Mouse (Mus musculus) forebrain, embryonic 10.5 days (tissue): ENCODE measurements at regions not wholly inside any gene's neighbourhood (a gene's known extent, or its start where the extent isn't known, plus 50 kb on each side); places are given as distances from the start of the nearest gene placed in this dataset.

Experiments used
- DNase-seq: peaks from one replicate; pipeline ENCODE4 v3.0.0-alpha.2; 2017; ENCODE audit warnings: low spot score; ENCODE audit errors: extremely low spot score
- H3K27ac ChIP-seq: fragments of 300-500 bp; sonication (generic); 2 replicates; pipeline ENCODE4 v1.5.1; 2016; ENCODE audit warnings: mild to moderate bottlenecking
- H3K27me3 ChIP-seq: fragments of 300-500 bp; sonication (generic); 2 replicates; pipeline ENCODE4 v1.6.1; 2016; ENCODE audit warnings: mild to moderate bottlenecking; ENCODE audit not compliant: poor library complexity, severe bottlenecking
- H3K36me3 ChIP-seq: fragments of 300-500 bp; sonication (generic); replicated peaks from 2 replicates; pipeline ENCODE4 v1.6.1; 2016; ENCODE audit warnings: mild to moderate bottlenecking, moderate library complexity
- H3K4me1 ChIP-seq: fragments of 300-500 bp; sonication (generic); 2 replicates; pipeline ENCODE4 v1.6.1; 2016
- H3K4me3 ChIP-seq: fragments of 300-500 bp; sonication (generic); 2 replicates; pipeline ENCODE4 v1.5.1; 2016; ENCODE audit warnings: mild to moderate bottlenecking, moderate library complexity
- H3K9me3 ChIP-seq: fragments of 300-500 bp; sonication (generic); 2 replicates; pipeline ENCODE4 v1.6.1; 2016; ENCODE audit warnings: mild to moderate bottlenecking, moderate library complexity
- WGBS: fragments of 180-500 bp; shearing (Covaris S2); methylation state at CpG from one replicate; pipeline ENCODE4 v1.1.7; 2016; 5-methylcytosine and 5-hydroxymethylcytosine counted together

GRCm38 (mm10) chr14:46706462-46706861, 53.9 kb upstream of the Cdkn3 start:
- H3K36me3 ChIP-seq, result no peaks in the 10 kb centered on the region

DNA sequence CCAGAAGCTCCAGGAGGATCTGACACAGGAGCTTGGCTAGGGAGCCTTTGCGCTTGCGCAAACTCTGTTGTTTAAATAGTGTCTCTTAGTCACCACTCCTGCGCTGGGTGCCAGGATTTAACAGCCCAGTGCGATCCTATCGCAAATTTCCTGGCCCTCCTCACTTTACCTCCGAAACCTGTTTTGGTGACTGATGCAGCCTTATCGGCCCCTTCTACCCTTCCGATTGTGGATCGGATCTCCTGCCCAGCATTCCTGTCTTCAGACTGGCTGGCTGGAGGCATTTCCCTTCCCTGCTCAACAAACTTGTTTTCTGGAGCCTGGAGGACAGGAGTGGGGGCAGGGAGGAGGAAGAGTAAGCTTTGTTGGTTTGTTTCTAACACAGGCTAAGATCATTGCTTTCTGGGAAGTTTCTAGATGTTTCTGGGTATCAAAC, 56.0 kb upstream of the Cdkn3 start:
- DNase-seq, result no peak
- Histone ChIP-seq H3K27me3 (peaks cover 23% of the 10 kb centered on the region; the same call in 1 of the 2 replicates), H3K4me1 (peaks cover 15% of the 10 kb centered on the region), H3K9me3 (no peaks in the 10 kb centered on the region), H3K4me3 (no peak overlapping the region), H3K36me3 (no peaks in the 10 kb centered on the region), H3K27ac (no peak overlapping the region)
- 68% methylated on average over 9 of the region's 9 CpGs for WGBS

More at GRCm38 (mm10) chr14:46706462-46706861, 53.9 kb upstream of the Cdkn3 start:
- Histone ChIP-seq H3K4me3 (no peak overlapping the region), H3K4me1 (peaks cover 30% of the 10 kb centered on the region), H3K27ac (no peak overlapping the region), H3K27me3 (peaks cover 23% of the 10 kb centered on the region; the same call in 1 of the 2 replicates), H3K9me3 (no peaks in the 10 kb centered on the region)
- DNase-seq, result no peak
- 83% methylated on average over 4 of the region's 4 CpGs for WGBS

DNA sequence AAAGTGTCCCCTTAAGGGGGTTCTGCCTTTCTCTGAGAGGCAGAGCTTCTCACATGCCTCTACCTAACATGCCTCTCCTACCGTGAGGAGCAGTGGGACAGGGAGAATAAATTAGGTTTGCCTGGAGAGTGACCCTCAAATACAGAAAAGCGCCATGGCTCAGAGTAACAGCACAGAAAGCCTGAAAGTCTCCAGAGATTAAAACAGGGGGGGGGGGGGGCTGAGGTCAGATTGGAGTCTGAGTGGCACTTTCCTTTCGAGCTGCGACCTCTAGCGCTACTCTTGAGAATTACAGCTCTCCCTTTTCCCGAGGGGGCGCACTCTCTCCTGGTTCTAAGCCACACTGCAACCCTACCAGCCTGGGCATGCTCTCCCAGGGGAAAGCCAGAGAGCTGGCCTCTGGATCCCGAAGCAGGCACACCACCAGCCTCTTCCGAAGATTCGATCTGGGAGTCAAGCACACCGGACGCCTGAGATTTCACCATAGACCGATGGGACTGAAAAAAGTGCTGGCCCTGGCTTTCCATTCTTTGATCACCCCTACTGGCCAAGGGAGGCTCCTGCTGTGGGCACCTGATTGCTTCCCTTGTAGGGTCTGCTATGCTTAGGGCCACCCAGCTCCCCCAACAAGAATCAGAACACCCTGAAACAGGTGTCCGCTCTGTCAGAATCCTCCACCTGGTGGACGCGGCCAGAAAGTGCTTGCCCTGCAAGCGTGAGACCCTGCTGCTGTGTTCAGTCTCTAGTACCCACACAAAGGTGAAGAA, 57.5 kb upstream of the Cdkn3 start:
- no peaks in the 10 kb centered on the region for H3K9me3 ChIP-seq
- H3K4me1 ChIP-seq, result peaks cover 13% of the 10 kb centered on the region
- H3K27ac ChIP-seq, result no peak overlapping the region
- no peak overlapping the region for H3K4me3 ChIP-seq
- H3K36me3 ChIP-seq, result no peaks in the 10 kb centered on the region
- DNase-seq, result peak; percentile 62
- peaks cover 23% of the 10 kb centered on the region; the same call in 1 of the 2 replicates for H3K27me3 ChIP-seq
- 27% methylated on average over 17 of the region's 17 CpGs for WGBS

- no peak overlapping the region for H3K27ac ChIP-seq
- peaks cover 12% of the 10 kb centered on the region for H3K4me1 ChIP-seq
- no peaks in the 10 kb centered on the region for H3K36me3 ChIP-seq
- WGBS, result 93% methylated on average over 7 of the region's 7 CpGs
- H3K9me3 ChIP-seq, result no peaks in the 10 kb centered on the region
- no peak overlapping the region for H3K4me3 ChIP-seq
- DNase-seq, result no peak
- no peaks in the 10 kb centered on the region for H3K27me3 ChIP-seq
Observed at GRCm38 (mm10) chr14:46692571-46692970, 67.8 kb upstream of the Cdkn3 start.

GRCm38 (mm10) chr14:46692067-46692466, 68.3 kb upstream of the Cdkn3 start:
- peaks cover 12% of the 10 kb centered on the region for H3K4me1 ChIP-seq
- H3K9me3 ChIP-seq, result no peaks in the 10 kb centered on the region
- WGBS, result 84% methylated on average over 2 of the region's 2 CpGs
- no peak for DNase-seq
- H3K27ac ChIP-seq, result no peak overlapping the region
- no peaks in the 10 kb centered on the region for H3K36me3 ChIP-seq
- no peak overlapping the region for H3K4me3 ChIP-seq
- no peaks in the 10 kb centered on the region for H3K27me3 ChIP-seq

GRCm38 (mm10) chr14:46682728-46683127, 77.6 kb upstream of the Cdkn3 start:
- H3K27me3 ChIP-seq, result 0 out of 2 replicates have a peak, but pooled peaks cover 3% of the 10 kb centered on the region
- H3K36me3 ChIP-seq, result no peaks in the 10 kb centered on the region
- no peak overlapping the region for H3K4me3 ChIP-seq
- H3K27ac ChIP-seq, result no peak overlapping the region
- DNase-seq, result no peak
- H3K9me3 ChIP-seq, result no peaks in the 10 kb centered on the region
- peaks cover 6% of the 10 kb centered on the region for H3K4me1 ChIP-seq
- WGBS, result 85% methylated on average over 6 of the region's 6 CpGs

- Histone ChIP-seq H3K4me3 (no peak overlapping the region), H3K27me3 (0 out of 2 replicates have a peak, but pooled peaks cover 6% of the 10 kb centered on the region), H3K27ac (no peak overlapping the region), H3K36me3 (no peaks in the 10 kb centered on the region), H3K9me3 (no peaks in the 10 kb centered on the region), H3K4me1 (peaks cover 6% of the 10 kb centered on the region)
- DNase-seq, result no peak
- WGBS, result 82% methylated on average over 4 of the region's 4 CpGs
Observed at GRCm38 (mm10) chr14:46678935-46679334, 81.4 kb upstream of the Cdkn3 start.

DNA sequence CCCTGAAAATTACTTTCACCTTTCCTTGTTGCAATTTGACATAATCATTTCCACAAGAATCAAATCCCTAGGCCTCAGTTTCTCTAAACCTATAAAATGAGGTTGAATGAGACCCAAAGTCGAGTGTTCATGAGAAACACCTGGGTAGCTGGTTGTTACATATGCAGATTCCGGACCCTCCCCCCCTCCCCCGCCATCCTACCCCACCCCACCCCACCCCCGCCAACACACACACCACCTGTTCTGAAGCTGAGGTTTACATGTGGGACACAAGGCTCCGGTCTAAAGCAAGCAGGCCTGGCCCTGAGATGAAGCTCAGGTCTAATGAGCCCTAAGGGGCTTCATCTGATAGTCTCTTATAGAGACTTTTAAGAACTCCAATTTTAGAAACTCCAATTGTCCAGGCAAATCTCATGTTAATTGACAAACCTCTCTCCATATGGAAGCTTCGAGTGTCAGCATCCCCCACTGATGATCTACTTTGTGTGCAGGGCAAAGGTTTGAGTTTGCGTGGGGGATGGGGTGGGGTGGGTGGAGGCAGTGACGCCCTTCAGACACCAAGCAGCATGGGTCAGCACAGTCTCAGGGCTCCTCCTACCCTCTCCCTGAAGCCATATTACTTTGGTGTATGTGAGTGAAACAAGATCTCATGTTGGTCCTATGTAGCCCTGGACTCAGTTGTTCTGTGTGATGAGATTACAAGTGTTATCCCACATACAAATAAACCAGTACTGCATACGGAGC, 88.7 kb upstream of the Cdkn3 start:
- Histone ChIP-seq H3K27me3 (peaks cover 13% of the 10 kb centered on the region; the same call in 1 of the 2 replicates), H3K36me3 (no peaks in the 10 kb centered on the region), H3K9me3 (0 out of 2 replicates have a peak, but pooled peaks cover 4% of the 10 kb centered on the region), H3K27ac (no peak overlapping the region), H3K4me3 (no peak overlapping the region), H3K4me1 (no peaks in the 10 kb centered on the region)
- WGBS, result 88% methylated on average over 9 of the region's 9 CpGs
- no peak for DNase-seq

DNA sequence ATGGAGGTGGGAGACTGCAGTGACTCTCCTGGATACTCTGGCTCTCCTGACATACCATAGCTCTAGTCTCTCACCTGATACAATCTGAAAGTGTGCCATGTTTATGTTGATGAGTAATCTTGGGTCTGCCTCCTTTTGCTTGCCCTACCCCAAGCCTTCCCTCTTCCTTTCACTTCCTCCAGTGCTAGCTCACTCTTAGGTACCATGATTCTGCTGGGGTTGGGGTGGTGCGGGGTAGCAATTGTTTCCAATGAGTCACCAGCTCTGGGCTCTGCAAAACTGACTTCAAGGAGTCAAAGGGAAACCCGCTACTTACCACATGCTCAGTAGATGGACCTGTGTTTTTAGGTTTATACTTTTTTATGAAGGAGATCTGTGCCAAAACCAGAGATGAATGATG, 89.3 kb upstream of the Cdkn3 start:
- DNase-seq, result no peak
- 89% methylated on average over 2 of the region's 2 CpGs for WGBS

DNA sequence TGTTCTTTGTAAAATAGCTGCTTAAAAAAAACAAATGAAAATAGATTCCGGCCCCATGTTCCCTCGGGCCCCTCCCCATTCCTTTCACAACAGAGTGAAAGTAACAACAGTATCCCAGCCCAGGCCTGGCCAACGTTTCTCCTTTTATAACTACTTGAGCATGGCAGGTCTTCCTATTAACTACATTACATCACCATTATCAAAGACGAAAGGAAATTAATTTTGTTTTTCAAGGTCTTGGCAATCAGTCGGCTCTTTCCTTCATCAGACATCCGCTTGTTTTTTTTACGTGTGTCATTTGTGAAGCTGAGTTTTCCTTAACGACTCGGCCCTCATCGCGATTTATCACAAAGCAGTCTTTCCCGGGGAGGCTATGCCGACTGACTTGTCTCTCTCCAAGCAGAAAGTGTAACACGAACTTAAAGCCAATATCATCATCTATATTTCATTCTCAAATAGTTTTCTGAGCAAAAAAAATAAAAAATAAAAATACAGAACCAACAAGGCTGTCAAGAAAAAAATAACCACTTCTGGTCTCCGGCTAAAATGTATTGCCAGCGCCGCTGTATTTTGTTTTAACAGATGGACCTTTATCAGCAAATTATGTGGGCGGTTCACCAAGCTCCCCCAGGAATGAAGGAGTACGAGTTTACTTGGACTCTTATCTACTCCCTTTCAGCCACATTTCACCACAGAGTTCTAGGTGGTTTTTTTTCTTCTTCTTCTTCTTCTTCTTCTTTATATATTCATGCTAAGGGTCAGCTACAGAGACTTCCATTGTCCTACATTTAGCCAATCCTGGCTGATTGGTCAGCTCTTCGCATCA, 89.9 kb upstream of the Cdkn3 start:
- no peaks in the 10 kb centered on the region for H3K36me3 ChIP-seq
- no peaks in the 10 kb centered on the region for H3K4me1 ChIP-seq
- no peak overlapping the region for H3K4me3 ChIP-seq
- 0 out of 2 replicates have a peak, but pooled peaks cover 4% of the 10 kb centered on the region for H3K9me3 ChIP-seq
- peaks cover 15% of the 10 kb centered on the region; the same call in 1 of the 2 replicates for H3K27me3 ChIP-seq
- WGBS, result 94% methylated on average over 20 of the region's 20 CpGs
- no peak for DNase-seq
- H3K27ac ChIP-seq, result no peak overlapping the region

More for the DNA sequence above, 89.3 kb upstream of the Cdkn3 start:
- no peak overlapping the region for H3K4me3 ChIP-seq
- H3K36me3 ChIP-seq, result no peaks in the 10 kb centered on the region
- H3K9me3 ChIP-seq, result 0 out of 2 replicates have a peak, but pooled peaks cover 4% of the 10 kb centered on the region
- H3K27me3 ChIP-seq, result peaks cover 13% of the 10 kb centered on the region; the same call in 1 of the 2 replicates
- no peak overlapping the region for H3K27ac ChIP-seq
- H3K4me1 ChIP-seq, result no peaks in the 10 kb centered on the region

GRCm38 (mm10) chr14:46668275-46668674, 92.1 kb upstream of the Cdkn3 start:
- Histone ChIP-seq H3K27ac (no peak overlapping the region), H3K4me3 (no peak overlapping the region), H3K4me1 (peaks cover 3% of the 10 kb centered on the region), H3K36me3 (no peaks in the 10 kb centered on the region), H3K9me3 (0 out of 2 replicates have a peak, but pooled peaks cover 4% of the 10 kb centered on the region), H3K27me3 (peaks cover 33% of the 10 kb centered on the region)
- DNase-seq, result no peak
- 91% methylated on average over 3 of the region's 3 CpGs for WGBS

DNA sequence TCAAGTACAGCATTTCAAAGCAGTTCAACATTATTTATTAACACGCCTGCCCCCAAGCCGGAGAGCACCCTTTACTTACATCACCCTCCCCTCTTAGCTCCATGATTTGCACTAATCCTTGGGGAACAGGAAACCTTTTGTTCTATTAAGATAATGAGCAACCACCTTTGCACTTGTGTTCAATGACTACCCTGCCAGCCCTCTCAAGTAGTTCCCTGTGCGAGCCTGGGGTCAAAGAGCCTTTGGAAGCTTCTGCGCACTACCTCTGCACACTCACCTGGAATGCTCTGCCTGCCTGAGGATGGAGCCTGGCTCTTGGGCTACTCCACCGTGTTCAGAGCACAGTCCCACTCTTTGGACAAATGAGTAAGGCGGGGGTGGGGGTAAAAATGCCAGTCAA, 96.0 kb upstream of the Cdkn3 start:
- Histone ChIP-seq H3K36me3 (no peaks in the 10 kb centered on the region), H3K27me3 (peaks cover 71% of the 10 kb centered on the region), H3K9me3 (0 out of 2 replicates have a peak, but pooled peaks cover 1% of the 10 kb centered on the region), H3K4me3 (no peak overlapping the region), H3K4me1 (peaks cover 34% of the 10 kb centered on the region), H3K27ac (no peak overlapping the region)
- 77% methylated on average over 6 of the region's 6 CpGs for WGBS
- no peak for DNase-seq
